Mouse (Mus musculus): ENCODE results near the gene Lypd1. TPM values are rescaled to one million over a fixed set of nuclear protein-coding genes. Genes with fewer than 3 reads are reported as not detected.

Lypd1 gene
- total and polyA plus RNA-seq, 2 experiments from 2014 or later, result 90.7 to 94.9 TPM

GRCm38 (mm10) chr1:125920696-125921095 is 7.8 kb upstream of the Lypd1 start:
- TF ChIP-seq CTCF (IDR thresholded peaks at IDR 0.05; ENCODE audit: low read depth), result no peak
- no peaks in the 10 kb centered on the region for H3K4me1 ChIP-seq (ENCODE audit: insufficient read depth, low read length)
- H3K36me3 ChIP-seq (ENCODE audit: insufficient read depth, low read length), result no peaks in the 10 kb centered on the region

GRCm38 (mm10) chr1:125911901-125912445 is 928 bp downstream of the Lypd1 start:
- H3K36me3 ChIP-seq (ENCODE audit: insufficient read depth, low read length), result no peaks in the 10 kb centered on the region
- DNase-seq (ENCODE audit: low spot score), result peak; percentile 59
- no peaks in the 10 kb centered on the region for H3K9me3 ChIP-seq (ENCODE audit: low read length)
- 0 out of 2 replicates have a peak, but pooled peaks cover 5% of the 10 kb centered on the region for H3K4me1 ChIP-seq (ENCODE audit: insufficient read depth, low read length)
- peak overlapping the region; percentile 56 for H3K9ac ChIP-seq (replicated peaks; ENCODE audit: low read length)
- peak overlapping the region; percentile 64 for H3K27ac ChIP-seq
- H3K4me2 ChIP-seq (ENCODE audit: low read depth, low read length), result peak overlapping the region; percentile 99
- peak overlapping the region; percentile 59 for H3K4me3 ChIP-seq (ENCODE audit: low read length)
- TF ChIP-seq CTCF (IDR thresholded peaks at IDR 0.05; ENCODE audit: low read depth), result no peak
- 0% methylated on average over 21 of the region's 43 CpGs for WGBS
- peak; percentile 68 for ATAC-seq
- no peaks in the 10 kb centered on the region; the same call in 1 of the 2 replicates for H3K27me3 ChIP-seq (ENCODE audit: insufficient read depth, low read length)

More at GRCm38 (mm10) chr1:125920696-125921095, 7.8 kb upstream of the Lypd1 start:
- no peak for ATAC-seq
- Histone ChIP-seq H3K4me2 (ENCODE audit: low read depth, low read length) (no peak overlapping the region), H3K27ac (no peak overlapping the region), H3K9ac (replicated peaks; ENCODE audit: low read length) (no peak overlapping the region), H3K4me3 (ENCODE audit: low read length) (no peak overlapping the region), H3K9me3 (ENCODE audit: low read length) (no peaks in the 10 kb centered on the region), H3K27me3 (ENCODE audit: insufficient read depth, low read length) (no peaks in the 10 kb centered on the region)
- WGBS, result 97% methylated on average over 3 of the region's 3 CpGs
- no peak for DNase-seq (ENCODE audit: low spot score)

DNA sequence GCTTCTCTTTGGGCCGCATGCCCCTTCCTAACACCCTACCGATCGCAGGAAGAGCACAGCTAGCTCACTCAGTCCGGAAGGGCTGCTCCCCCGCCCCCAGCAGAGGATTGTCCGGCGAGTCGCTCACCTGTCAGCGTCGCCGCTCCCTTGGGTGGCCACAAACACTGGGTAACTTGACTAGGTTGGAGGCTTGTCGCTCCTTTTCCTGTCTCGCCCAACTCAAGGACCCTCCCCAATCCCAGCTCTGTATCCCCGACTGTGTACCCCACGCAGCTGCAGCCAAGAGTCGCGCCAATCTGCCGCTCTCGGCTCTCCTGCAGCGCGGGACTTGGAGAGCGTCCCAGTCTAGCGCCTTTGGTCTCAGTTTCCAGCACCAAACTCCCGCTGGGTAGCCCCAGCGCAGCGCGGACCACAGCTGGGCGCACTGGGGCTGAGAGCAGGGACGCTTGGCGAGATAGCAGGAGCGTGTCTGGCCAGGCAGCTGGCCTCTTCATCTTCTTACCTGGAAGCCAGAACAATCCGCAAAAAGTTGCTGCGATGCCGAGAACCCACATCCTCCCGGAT is 1.5 kb downstream of the Lypd1 start:
- Histone ChIP-seq H3K9ac (replicated peaks; ENCODE audit: low read length) (peak overlapping the region; percentile 56), H3K27me3 (ENCODE audit: insufficient read depth, low read length) (no peaks in the 10 kb centered on the region; the same call in 1 of the 2 replicates), H3K4me1 (ENCODE audit: insufficient read depth, low read length) (0 out of 2 replicates have a peak, but pooled peaks cover 5% of the 10 kb centered on the region), H3K27ac (peak overlapping the region; percentile 64), H3K9me3 (ENCODE audit: low read length) (no peaks in the 10 kb centered on the region), H3K4me3 (ENCODE audit: low read length) (peak overlapping the region; percentile 59), H3K36me3 (ENCODE audit: insufficient read depth, low read length) (no peaks in the 10 kb centered on the region), H3K4me2 (ENCODE audit: low read depth, low read length) (peak overlapping the region; percentile 99)
- TF ChIP-seq CTCF (IDR thresholded peaks at IDR 0.05; ENCODE audit: low read depth), result no peak; the same call in 1 of the 2 replicates
- DNase-seq (ENCODE audit: low spot score) (peak; percentile 58), ATAC-seq (peak; percentile 73)
- WGBS, result under 1% methylated on average over 35 of the region's 35 CpGs

GRCm38 (mm10) chr1:125910871-125911265 is 2.0 kb downstream of the Lypd1 start:
- DNase-seq (ENCODE audit: low spot score), result peak; percentile 27
- H3K27ac ChIP-seq, result no peak overlapping the region

DNA sequence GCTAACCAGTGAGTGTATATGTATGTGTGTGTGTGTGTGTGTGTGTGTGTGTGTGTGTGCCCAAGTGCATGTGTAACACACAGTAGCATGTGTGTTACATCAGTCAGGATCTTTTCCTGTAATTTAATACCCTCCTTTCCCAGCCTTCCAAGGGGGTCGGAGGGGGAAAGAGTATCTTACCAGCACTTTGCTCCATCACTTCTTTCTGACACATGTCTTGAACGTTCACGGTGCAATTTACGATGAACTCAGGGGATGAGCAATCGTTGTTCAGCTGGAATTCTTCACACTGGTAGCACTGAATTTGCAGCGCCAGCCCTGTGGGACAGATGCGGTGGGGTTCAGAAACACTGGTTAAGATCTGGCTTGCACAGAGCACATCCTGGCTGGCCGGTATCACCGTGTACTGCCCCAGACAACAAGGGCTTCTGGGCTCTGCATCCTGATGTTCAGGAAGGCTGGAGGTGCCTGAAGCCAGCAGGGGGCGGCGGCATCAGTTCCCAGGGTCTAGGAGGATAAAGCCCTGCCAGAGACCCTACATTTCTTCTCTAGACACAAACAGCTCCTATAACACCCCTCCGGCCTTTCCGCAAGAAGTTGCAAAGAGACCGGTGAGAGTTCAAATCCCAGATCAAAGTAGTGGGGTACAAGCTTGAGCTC is 2.6 kb downstream of the Lypd1 start:
- DNase-seq (ENCODE audit: low spot score), result peak; percentile 63
- Histone ChIP-seq H3K9ac (replicated peaks; ENCODE audit: low read length) (no peak overlapping the region; the same call in 1 of the 2 replicates), H3K27me3 (ENCODE audit: insufficient read depth, low read length) (no peaks in the 10 kb centered on the region; the same call in 1 of the 2 replicates), H3K27ac (no peak overlapping the region), H3K4me3 (ENCODE audit: low read length) (peak overlapping the region; percentile 59), H3K4me2 (ENCODE audit: low read depth, low read length) (peak overlapping the region; percentile 99), H3K36me3 (ENCODE audit: insufficient read depth, low read length) (no peaks in the 10 kb centered on the region), H3K9me3 (ENCODE audit: low read length) (no peaks in the 10 kb centered on the region), H3K4me1 (ENCODE audit: insufficient read depth, low read length) (0 out of 2 replicates have a peak, but pooled peaks cover 5% of the 10 kb centered on the region)
- WGBS, result 10% methylated on average over 14 of the region's 14 CpGs
- 0 out of 2 replicates have a peak, but pooled peaks have one; percentile 22 for ATAC-seq
- peak; percentile 64 for TF ChIP-seq CTCF (IDR thresholded peaks at IDR 0.05; ENCODE audit: low read depth)

More at GRCm38 (mm10) chr1:125910871-125911265, 2.0 kb downstream of the Lypd1 start:
- peak overlapping the region; percentile 59 for H3K4me3 ChIP-seq (ENCODE audit: low read length)
- WGBS, result 1% methylated on average over 9 of the region's 9 CpGs
- no peaks in the 10 kb centered on the region for H3K9me3 ChIP-seq (ENCODE audit: low read length)
- H3K36me3 ChIP-seq (ENCODE audit: insufficient read depth, low read length), result no peaks in the 10 kb centered on the region
- ATAC-seq, result peak; percentile 24; the same call in 1 of the 2 replicates
- no peaks in the 10 kb centered on the region; the same call in 1 of the 2 replicates for H3K27me3 ChIP-seq (ENCODE audit: insufficient read depth, low read length)
- TF ChIP-seq CTCF (IDR thresholded peaks at IDR 0.05; ENCODE audit: low read depth), result no peak
- H3K4me2 ChIP-seq (ENCODE audit: low read depth, low read length), result peak overlapping the region; percentile 99
- H3K9ac ChIP-seq (replicated peaks; ENCODE audit: low read length), result peak overlapping the region; percentile 56; the same call in 1 of the 2 replicates
- 0 out of 2 replicates have a peak, but pooled peaks cover 5% of the 10 kb centered on the region for H3K4me1 ChIP-seq (ENCODE audit: insufficient read depth, low read length)

DNA sequence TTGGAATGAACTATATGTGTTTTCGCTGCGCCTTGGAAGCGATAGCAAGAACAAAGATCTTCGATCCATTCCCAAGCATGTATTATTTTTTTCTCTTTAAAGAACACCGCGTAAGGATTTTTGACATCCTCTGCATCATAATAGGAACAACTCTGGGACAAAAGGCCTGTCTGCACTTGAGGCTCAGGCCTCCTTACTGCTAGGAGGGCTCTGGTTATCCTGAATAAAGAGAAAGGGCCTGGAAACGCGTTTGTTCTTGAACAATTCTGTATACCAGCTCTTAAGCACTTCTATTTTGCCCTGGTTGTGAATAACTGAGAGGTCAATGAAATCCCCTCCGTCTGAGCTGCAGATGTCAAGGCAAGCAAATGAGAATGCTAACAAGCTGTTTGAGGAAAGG is 19.7 kb downstream of the Lypd1 start:
- WGBS, result 47% methylated on average over 9 of the region's 9 CpGs
- TF ChIP-seq CTCF (IDR thresholded peaks at IDR 0.05; ENCODE audit: low read depth), result no peak
- no peaks in the 10 kb centered on the region for H3K36me3 ChIP-seq (ENCODE audit: insufficient read depth, low read length)
- H3K9ac ChIP-seq (replicated peaks; ENCODE audit: low read length), result no peak overlapping the region
- no peak overlapping the region for H3K4me2 ChIP-seq (ENCODE audit: low read depth, low read length)
- no peaks in the 10 kb centered on the region for H3K27me3 ChIP-seq (ENCODE audit: insufficient read depth, low read length)
- no peak for ATAC-seq
- no peaks in the 10 kb centered on the region for H3K9me3 ChIP-seq (ENCODE audit: low read length)
- no peak overlapping the region for H3K4me3 ChIP-seq (ENCODE audit: low read length)
- no peak for DNase-seq (ENCODE audit: low spot score)
- H3K27ac ChIP-seq, result no peak overlapping the region
- H3K4me1 ChIP-seq (ENCODE audit: insufficient read depth, low read length), result no peaks in the 10 kb centered on the region
